Mouse (Mus musculus) induced T-regulatory cell, adult 2 months (primary cell): Measurements from ENCODE around the gene Mycbp2.

Experiments used
- DNase-seq: peaks from one replicate; pipeline ENCODE4 v3.0.0-alpha.2; 2012; ENCODE audit warnings: low read depth

The Mycbp2 gene

DNA sequence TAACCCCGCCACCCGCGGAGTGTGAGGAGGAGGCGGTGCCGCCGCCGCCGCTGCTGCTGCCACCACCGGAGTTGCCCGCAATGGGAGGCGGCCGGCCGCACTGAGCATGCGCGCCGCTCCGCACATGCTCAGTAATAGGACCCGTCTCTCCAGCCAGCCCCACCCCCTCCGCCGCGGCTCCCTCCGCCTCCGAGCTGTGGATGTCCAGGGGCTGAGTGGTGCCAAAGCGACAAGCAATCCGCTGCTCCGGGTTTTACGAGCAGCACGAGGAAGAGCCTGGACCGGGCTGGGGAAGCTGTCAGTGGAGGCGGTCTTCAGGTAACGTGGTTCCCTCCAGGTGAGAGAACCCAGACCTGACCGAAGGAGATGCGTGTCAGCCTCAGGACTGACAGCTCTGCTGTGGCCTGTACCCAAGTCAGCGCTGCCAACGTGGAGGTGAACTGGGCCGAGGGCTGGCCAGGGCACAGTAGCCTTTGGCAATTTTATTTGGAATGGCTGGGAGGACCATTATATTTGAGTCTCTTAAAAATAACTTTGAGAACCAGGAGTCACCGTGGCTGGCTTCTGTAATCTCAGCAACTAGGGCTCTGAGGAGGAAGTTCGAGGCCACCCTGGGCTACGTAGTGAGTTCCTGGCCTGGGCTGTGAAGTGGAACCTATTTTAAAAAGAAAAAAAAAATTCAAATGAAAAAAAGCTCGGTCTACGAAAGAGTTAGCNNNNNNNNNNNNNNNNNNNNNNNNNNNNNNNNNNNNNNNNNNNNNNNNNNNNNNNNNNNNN lies at the start of gene Mycbp2:
Gene Mycbp2 (minus strand): TSS at position 86 of the 777 bp plus-strand sequence.
- peak; percentile 97 for DNase-seq

DNA sequence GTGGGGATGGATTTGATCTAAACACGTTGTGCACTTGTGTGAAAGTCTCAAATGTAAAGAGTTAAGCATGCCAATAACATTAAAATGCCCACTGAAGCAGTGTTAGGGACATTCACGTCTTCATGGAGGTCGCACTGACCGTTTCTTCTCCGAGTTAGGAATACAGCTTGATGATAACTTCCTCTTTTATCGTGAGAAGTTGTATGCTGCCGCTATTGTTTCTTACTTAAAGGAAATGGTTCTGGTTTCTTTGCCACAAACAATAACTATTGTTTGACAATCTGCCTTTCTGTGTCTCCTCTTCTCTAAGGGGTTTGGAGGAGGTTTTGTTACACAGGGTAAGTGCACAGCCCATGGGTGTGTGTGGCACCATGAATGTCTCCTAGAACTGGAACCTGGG lies 45.8 kb upstream of the Mycbp2 start:
- DNase-seq: no peak

- no peak for DNase-seq
These were observed 40.8 kb upstream of the Mycbp2 start for GRCm38 (mm10) chr14:103387431-103387830.

DNA sequence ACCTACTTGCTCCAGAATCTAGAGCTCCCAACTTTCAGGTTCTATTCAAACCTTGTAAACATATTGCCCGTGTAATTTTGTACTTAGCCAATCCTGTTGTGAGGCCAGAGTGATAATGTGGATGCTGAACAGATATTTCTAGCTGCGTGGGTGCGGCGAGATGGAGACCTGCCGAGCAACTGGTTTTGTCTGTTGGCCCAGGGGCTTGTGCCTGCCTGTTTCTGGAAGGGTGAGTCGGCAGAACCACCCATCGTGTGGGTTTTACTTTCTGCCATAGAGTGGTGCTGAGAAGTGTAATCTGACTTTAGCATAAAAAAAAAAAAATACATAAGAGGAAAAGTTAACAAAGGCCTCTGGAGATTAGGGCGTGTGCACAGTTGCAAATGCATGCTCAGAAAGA lies 40.3 kb upstream of the Mycbp2 start:
- no peak for DNase-seq

- no peak for DNase-seq
These were observed 38.5 kb upstream of the Mycbp2 start for GRCm38 (mm10) chr14:103385084-103385610.

GRCm38 (mm10) chr14:103378703-103379102 lies 32.1 kb upstream of the Mycbp2 start:
- no peak for DNase-seq

DNA sequence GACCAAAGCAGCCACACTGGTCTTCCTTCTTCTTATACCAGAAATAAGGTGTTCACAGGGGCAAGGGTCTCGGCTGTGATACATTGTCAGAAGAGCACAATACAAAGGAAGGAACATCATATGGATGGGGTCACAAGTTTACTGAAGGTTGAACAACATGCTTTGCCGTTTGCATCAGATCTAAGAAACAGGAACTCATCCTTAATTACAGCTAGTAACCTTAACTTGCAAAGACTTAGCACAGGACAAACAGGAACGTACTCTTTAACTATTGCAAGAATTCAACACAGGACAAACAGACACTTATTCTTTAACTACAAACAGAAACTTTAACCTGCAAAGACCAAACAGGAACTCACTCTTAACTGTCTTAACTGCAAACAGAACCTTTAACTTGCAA lies 30.2 kb upstream of the Mycbp2 start:
- DNase-seq: no peak

DNA sequence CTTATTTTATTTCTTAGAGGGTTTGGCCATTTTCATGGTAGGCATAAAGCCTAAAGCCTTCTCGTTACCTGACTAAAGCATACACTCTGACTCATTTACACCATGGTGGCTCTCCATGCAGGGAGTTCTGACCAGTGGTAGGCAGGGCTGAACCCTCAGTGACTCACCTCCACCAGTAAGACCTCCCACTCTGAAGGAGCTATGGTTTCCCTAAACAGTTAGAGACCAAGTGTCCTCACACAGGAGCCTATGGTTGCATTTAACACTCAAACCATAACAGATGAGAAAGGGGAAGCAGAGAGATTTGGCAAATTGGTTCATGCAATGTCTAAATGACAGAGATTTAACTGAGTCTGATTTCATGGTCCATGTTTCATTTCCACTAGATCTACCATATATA lies 28.9 kb upstream of the Mycbp2 start:
- DNase-seq: no peak

GRCm38 (mm10) chr14:103363199-103363598 lies 16.6 kb upstream of the Mycbp2 start:
- peak; percentile 35 for DNase-seq

DNA sequence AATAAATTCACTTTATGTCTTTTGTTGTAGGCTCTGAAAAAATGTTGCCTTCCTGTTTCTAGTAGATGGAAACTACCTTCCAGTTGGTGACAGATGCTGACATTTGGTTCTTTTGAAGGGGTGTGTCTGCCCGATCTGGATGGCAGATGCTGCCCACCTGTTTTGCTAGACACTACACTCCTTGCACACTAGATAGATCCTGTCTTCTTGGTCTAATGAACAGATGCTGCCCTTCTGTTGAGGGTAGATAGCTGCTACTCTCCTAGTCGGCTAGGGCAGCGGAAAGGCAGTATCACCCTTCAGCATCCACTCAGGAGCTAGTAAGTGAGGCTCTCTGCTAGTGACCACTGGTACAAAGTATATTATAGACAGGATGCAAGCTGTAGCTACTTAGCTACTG lies 9.5 kb upstream of the Mycbp2 start:
- DNase-seq: no peak

GRCm38 (mm10) chr14:103354396-103355352 lies 8.1 kb upstream of the Mycbp2 start:
- no peak for DNase-seq

DNA sequence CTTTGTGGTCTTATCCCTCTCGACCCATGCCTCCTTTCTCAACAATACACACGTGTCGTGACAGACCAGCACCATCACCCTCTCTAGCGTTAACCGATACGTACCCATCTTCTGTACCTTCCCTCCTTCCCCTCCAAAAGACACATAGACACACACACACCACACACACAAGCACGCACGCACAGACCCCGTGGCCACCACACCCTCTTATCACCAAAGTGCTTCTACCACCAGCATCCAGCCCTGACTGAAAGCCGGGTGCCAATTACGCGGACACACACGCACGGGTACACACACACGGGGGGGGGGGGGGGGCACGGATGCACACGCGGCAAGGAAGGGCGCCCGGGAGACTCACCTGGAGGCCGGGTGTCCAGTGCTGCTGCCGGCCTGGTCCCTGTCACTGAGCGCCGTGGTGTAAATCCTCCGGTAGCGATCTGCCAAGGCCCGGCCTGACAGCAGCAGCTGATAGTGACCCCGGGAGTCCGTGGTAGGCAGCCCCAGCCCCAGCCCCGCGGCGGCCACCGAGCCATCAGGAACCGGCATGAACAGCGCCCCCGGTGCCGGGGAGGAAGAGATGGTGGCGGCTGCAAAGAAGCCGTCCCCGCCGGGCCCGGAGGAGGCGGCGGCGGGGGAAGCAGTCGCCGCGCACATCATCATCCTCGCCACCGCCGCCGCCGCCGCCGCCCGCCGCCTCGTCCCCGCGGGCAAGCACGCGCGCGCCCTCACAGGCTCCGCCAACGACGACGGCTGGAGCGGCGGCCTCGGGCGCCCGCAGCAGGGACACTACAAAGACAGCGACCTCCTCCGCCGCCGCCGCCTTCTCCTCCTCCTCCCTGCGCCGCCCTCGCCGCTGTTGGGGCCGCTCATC lies 521 bp downstream of the Mycbp2 start:
- peak; percentile 67 for DNase-seq

GRCm38 (mm10) chr14:103345486-103345857 lies 1.1 kb downstream of the Mycbp2 start:
- DNase-seq: peak; percentile 55

GRCm38 (mm10) chr14:103345011-103345410 lies 1.6 kb downstream of the Mycbp2 start:
- DNase-seq: peak; percentile 53

- peak; percentile 25 for DNase-seq
These were observed 2.8 kb downstream of the Mycbp2 start for GRCm38 (mm10) chr14:103343791-103344190.

- DNase-seq: peak; percentile 26
These were observed 5.0 kb downstream of the Mycbp2 start for GRCm38 (mm10) chr14:103341385-103342294.

DNA sequence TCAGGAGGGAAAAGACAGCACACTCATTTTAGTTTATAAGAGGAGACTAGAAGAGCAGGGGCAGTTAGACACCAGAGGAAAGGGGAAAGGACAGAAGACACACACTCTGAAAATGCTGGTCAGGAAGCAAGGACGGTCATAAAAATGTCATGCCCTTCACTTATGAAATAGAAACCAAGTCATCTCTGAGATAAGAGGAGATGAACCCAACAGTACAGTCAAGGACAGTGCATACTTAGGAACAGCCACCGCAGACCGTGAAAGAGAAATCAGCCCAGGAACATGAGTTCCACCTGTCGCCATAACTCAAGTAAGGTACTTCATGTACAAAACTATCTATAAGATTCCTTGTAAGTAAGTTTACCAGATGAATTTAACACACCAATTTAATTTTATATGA lies 33.7 kb downstream of the Mycbp2 start:
- no peak for DNase-seq

DNA sequence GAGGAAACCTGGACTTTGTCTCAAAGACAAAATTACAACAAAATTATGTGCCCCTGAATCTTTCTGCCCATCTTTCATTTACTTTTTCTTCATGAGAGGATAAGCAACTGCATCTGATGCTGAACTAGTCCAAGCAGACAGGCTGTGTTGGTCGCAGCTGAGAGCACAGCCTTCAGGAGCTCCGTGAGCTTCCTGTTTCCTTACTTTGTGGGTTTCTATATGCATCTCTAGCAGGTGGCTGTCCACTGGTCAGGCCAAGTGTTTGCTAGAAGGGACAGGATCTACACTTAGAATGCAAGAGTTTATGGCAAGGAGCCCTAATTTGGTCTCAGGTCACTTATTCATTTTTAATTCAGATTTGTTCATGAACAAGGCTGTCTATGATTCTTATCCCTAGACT lies 50.4 kb downstream of the Mycbp2 start:
- no peak for DNase-seq

- no peak for DNase-seq
These were observed 60.0 kb downstream of the Mycbp2 start for GRCm38 (mm10) chr14:103286650-103287049.

DNA sequence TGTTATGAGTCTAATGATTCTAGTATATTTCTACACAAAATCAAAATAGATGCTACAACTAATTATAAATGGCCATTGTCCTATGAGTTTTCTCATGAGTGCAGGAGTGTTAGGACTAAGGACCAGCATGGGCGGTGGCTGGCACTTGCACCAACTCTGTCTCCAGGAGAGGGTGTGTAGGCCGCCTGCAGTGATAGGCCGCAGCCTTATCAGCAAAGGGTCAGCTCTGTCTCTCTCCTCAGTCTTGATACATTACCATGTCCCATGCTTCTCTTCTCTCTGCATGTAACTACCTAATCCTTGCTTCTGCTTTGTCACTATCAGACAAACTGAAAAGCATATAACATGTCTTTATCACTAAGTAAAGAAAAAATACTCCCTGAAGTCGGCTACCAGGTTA lies 69.9 kb downstream of the Mycbp2 start:
- DNase-seq: no peak

DNA sequence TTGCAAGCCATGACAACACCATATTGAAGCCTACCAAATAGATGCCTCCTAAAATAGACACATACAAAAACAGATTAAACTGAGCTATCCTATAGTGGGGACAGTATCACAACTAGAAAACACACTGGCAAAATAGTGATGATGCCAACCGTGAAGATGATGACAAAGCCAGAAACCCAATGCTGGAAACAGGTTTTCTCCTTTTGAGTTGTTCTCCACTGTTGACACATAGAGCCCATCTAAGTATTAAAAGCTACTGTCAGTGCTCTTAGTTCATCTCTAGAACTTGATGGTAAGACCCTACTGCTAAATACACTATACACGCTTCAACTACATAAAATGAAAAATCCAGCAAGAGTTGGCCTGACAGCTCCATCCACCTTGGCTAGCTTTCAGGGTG lies 86.2 kb downstream of the Mycbp2 start:
- DNase-seq: no peak
